Mouse (Mus musculus) embryonic facial prominence, embryonic 10.5 days (tissue): ENCODE data around the gene Pou1f1. TPM values are rescaled to one million over a fixed set of nuclear protein-coding genes. Genes with fewer than 3 reads are reported as not detected.

Experiments
- DNase-seq: peaks from one replicate; pipeline ENCODE4 v3.0.0-alpha.2; 2017; ENCODE audit warnings: low spot score
- H3K27ac ChIP-seq: fragments of 300-500 bp; sonication (generic); replicated peaks from 2 replicates; pipeline ENCODE4 v1.5.1; 2016; ENCODE audit warnings: mild to moderate bottlenecking
- H3K27me3 ChIP-seq: fragments of 300-500 bp; sonication (generic); replicated peaks from 2 replicates; pipeline ENCODE4 v1.6.1; 2016; ENCODE audit warnings: low read depth, mild to moderate bottlenecking; ENCODE audit not compliant: poor library complexity, severe bottlenecking
- H3K36me3 ChIP-seq: fragments of 300-500 bp; sonication (generic); replicated peaks from 2 replicates; pipeline ENCODE4 v1.6.1; 2016; ENCODE audit warnings: mild to moderate bottlenecking, moderate library complexity
- H3K4me1 ChIP-seq: fragments of 300-500 bp; sonication (generic); 2 replicates; pipeline ENCODE4 v1.6.1; 2016
- H3K4me3 ChIP-seq: fragments of 300-500 bp; sonication (generic); 2 replicates; pipeline ENCODE4 v1.5.1; 2016; ENCODE audit warnings: mild to moderate bottlenecking, moderate library complexity
- H3K9me3 ChIP-seq: fragments of 300-500 bp; sonication (generic); 2 replicates; pipeline ENCODE4 v1.6.1; 2016; ENCODE audit warnings: mild to moderate bottlenecking
- WGBS: fragments of 180-500 bp; shearing (Covaris S2); methylation state at CpG from one replicate; pipeline ENCODE4 v1.1.7; 2016; 5-methylcytosine and 5-hydroxymethylcytosine counted together
- polyA plus RNA-seq: library from polyadenylated mRNA; unstranded; fragments of >200 nt; fragmentation: Nextera tagmentation; extraction: Ambion mirVana; gene quantifications from 2 replicates; pipeline ENCODE4 v1.2.1, GENCODE M21; 2016

Pou1f1 gene
- polyA plus RNA-seq, 1 experiment from 2014 or later = not detected

DNA sequence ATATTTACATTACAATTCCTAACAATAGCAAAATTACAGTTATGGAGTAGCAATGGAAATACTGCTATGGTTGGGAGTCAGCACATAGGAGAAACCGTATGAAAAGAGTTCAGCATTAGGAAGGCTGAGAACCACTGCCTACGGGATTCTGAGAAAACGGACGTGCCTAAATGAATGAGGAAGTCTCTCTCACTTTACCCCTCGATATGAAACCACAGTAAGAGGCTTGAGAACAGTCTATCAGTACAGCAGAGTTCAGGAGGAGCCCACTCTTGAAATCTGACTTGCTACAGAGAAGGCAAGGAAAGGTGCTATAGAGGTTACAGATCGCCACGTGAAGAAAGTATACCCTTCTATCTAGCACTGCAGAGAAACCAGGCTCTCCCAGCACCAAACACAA, 28.6 kb downstream of the Pou1f1 start:
- WGBS = 89% methylated on average over 7 of the region's 7 CpGs
- peaks cover 11% of the 10 kb centered on the region for H3K36me3 ChIP-seq
- no peak overlapping the region for H3K27ac ChIP-seq
- H3K4me3 ChIP-seq = no peak overlapping the region
- no peaks in the 10 kb centered on the region for H3K27me3 ChIP-seq
- H3K9me3 ChIP-seq = no peaks in the 10 kb centered on the region
- no peaks in the 10 kb centered on the region; the same call in 1 of the 2 replicates for H3K4me1 ChIP-seq
- DNase-seq = no peak

GRCm38 (mm10) chr16:65550814-65551213, 30.5 kb downstream of the Pou1f1 start:
- Histone ChIP-seq H3K27ac (no peak overlapping the region), H3K4me3 (no peak overlapping the region), H3K4me1 (no peaks in the 10 kb centered on the region; the same call in 1 of the 2 replicates), H3K36me3 (0 out of 2 replicates have a peak, but pooled peaks cover 3% of the 10 kb centered on the region), H3K27me3 (no peaks in the 10 kb centered on the region), H3K9me3 (no peaks in the 10 kb centered on the region)
- WGBS = 69% methylated on average over 13 of the region's 13 CpGs
- DNase-seq = no peak

GRCm38 (mm10) chr16:65554267-65554666, 34.0 kb downstream of the Pou1f1 start:
- Histone ChIP-seq H3K27ac (no peak overlapping the region), H3K4me1 (no peaks in the 10 kb centered on the region; the same call in 1 of the 2 replicates), H3K4me3 (no peak overlapping the region), H3K27me3 (no peaks in the 10 kb centered on the region), H3K9me3 (no peaks in the 10 kb centered on the region), H3K36me3 (peaks cover 3% of the 10 kb centered on the region; the same call in 1 of the 2 replicates)
- 71% methylated on average over 5 of the region's 5 CpGs for WGBS
- no peak for DNase-seq

DNA sequence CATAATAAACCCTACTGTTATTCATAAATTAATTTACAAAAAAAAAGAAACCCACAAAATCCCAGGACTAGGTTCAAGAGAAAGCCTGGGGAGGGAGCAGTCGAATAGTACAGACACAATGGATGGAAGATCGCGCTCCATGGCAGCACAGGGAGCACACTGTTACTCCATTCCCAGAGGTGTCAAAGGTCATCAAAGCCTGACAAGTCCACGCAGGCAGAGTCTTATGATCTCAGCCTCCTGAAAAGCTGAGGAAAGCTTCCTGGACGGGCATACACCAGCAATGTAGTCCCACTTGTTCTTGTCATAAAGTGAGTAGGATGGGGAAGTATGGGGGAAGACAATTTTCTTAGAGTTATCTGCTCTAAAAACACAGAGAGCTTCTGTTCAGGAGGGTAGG, 37.1 kb downstream of the Pou1f1 start:
- 53% methylated on average over 5 of the region's 5 CpGs for WGBS
- Histone ChIP-seq H3K4me3 (no peak overlapping the region), H3K4me1 (peaks cover 8% of the 10 kb centered on the region), H3K36me3 (no peaks in the 10 kb centered on the region; the same call in 1 of the 2 replicates), H3K9me3 (no peaks in the 10 kb centered on the region), H3K27ac (no peak overlapping the region), H3K27me3 (no peaks in the 10 kb centered on the region)
- DNase-seq = no peak

DNA sequence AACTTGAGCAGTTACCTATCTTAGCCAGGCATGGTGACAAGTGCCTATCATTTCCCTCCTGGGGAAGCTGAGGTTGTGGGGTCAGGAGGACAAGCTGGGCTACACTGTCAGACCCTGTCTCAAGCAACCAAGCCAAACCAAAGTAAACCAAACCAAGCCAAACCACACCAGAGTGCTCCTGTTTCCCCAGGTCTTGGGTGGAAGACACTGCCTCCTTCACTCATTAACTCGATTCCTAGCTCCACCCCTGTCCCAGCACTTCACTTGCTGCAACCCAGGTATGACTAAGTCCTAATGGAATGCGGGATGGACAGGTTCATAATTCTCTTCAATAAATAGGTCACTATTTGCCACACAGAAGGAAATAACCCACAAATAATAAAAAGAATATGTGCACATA, 39.3 kb downstream of the Pou1f1 start:
- Histone ChIP-seq H3K4me1 (peaks cover 12% of the 10 kb centered on the region), H3K4me3 (no peak overlapping the region), H3K27ac (no peak overlapping the region), H3K27me3 (no peaks in the 10 kb centered on the region), H3K36me3 (no peaks in the 10 kb centered on the region; the same call in 1 of the 2 replicates), H3K9me3 (no peaks in the 10 kb centered on the region)
- WGBS = 95% methylated on average over 2 of the region's 2 CpGs
- no peak for DNase-seq

DNA sequence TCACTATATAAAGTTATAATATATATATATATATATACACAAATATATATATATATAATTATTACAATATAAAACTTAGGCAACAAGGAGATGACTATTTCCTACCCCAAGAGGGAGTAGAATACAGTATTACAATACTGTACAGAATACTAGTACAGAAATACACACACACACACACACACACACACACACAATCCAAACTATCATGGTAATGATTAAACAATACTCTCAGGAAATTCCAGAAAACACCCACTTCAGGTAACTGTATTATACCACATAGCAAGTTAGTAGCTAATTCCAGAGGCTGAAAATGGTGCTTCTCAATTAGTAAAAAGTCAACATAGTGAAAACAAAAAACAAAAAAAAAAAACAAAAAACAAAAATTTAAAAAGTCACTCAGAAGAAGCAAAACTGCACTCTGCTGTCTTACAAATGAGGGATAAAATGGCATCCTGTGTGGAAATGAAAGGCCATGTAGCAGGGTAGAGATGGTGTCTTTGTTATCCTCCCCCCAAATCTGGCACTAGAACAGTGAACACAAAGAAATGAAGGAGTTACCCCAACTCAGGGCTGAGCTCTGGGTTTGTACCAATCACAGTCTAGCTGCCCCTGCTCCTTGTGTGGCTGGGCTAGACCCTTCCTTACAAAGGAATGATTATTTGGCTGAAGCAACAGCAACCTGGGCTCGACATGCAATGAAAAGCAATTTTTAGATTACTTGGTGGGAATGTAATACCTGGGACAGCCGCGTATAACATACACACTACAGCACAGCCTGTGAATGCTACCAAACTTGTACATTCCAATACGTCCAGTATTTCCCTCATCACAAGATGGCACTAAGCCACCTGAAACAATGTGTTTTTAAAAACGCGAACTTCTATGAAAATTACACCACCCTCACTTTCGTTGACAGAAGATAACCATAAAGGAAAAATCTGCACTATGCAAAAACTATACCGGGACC, 41.0 kb downstream of the Pou1f1 start:
- 12% methylated on average over 8 of the region's 8 CpGs for WGBS
- no peaks in the 10 kb centered on the region for H3K9me3 ChIP-seq
- no peaks in the 10 kb centered on the region for H3K27me3 ChIP-seq
- DNase-seq = peak; percentile 28
- peak overlapping the region; percentile 87 for H3K27ac ChIP-seq
- H3K36me3 ChIP-seq = no peaks in the 10 kb centered on the region; the same call in 1 of the 2 replicates
- peak overlapping the region; percentile 84 for H3K4me3 ChIP-seq
- peaks cover 12% of the 10 kb centered on the region for H3K4me1 ChIP-seq

GRCm38 (mm10) chr16:65561963-65562863, 41.9 kb downstream of the Pou1f1 start, which contains the start of gene Chmp2b:
Chmp2b (minus strand) TSS chr16:65562726.
- WGBS = under 1% methylated on average over 69 of the region's 69 CpGs
- peak; percentile 88 for DNase-seq

GRCm38 (mm10) chr16:65562864-65563206, 42.5 kb downstream of the Pou1f1 start:
- Histone ChIP-seq H3K9me3 (no peaks in the 10 kb centered on the region), H3K4me1 (peaks cover 12% of the 10 kb centered on the region), H3K36me3 (no peaks in the 10 kb centered on the region; the same call in 1 of the 2 replicates), H3K27me3 (no peaks in the 10 kb centered on the region), H3K27ac (peak overlapping the region; percentile 87), H3K4me3 (peak overlapping the region; percentile 84)
- no peak for DNase-seq
- 1% methylated on average over 10 of the region's 10 CpGs for WGBS

More at GRCm38 (mm10) chr16:65561963-65562863, 41.9 kb downstream of the Pou1f1 start, which contains the start of gene Chmp2b:
- H3K4me3 ChIP-seq = peak within 1 kb of the TSS; percentile 84
- no peaks in the 10 kb centered on the region for H3K9me3 ChIP-seq
- H3K27me3 ChIP-seq = no peaks in the 10 kb centered on the region
- no peaks in the 10 kb centered on the region; the same call in 1 of the 2 replicates for H3K36me3 ChIP-seq
- H3K27ac ChIP-seq = peak within 1 kb of the TSS; percentile 87
- peaks cover 12% of the 10 kb centered on the region for H3K4me1 ChIP-seq

GRCm38 (mm10) chr16:65564306-65564705, 44.0 kb downstream of the Pou1f1 start:
- H3K4me1 ChIP-seq = peaks cover 12% of the 10 kb centered on the region
- no peak for DNase-seq
- H3K36me3 ChIP-seq = no peaks in the 10 kb centered on the region
- H3K27me3 ChIP-seq = no peaks in the 10 kb centered on the region
- WGBS = 88% methylated on average over 8 of the region's 8 CpGs
- H3K4me3 ChIP-seq = no peak overlapping the region
- no peak overlapping the region for H3K27ac ChIP-seq
- no peaks in the 10 kb centered on the region for H3K9me3 ChIP-seq

DNA sequence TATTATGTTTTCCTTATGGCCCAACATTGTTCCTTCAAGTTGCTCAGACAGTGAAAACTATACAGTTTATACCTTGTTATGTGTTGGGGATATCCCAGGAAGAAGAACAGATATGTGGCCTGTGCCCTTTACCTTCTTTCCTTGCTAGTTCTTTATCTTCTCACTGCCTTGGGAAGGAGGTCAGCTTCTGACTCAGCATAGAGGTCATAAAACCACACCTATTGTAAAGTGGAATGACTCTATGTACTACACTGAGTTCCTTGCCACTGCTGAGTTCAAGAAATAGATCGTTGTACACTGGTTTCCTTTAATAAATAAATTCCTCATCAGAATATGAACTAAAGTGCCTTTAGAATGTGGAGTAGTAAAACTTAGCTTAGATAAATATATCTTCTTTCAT, 44.6 kb downstream of the Pou1f1 start:
- H3K9me3 ChIP-seq = no peaks in the 10 kb centered on the region
- peaks cover 12% of the 10 kb centered on the region for H3K4me1 ChIP-seq
- no peak overlapping the region for H3K4me3 ChIP-seq
- H3K36me3 ChIP-seq = no peaks in the 10 kb centered on the region
- no peaks in the 10 kb centered on the region for H3K27me3 ChIP-seq
- WGBS = 88% methylated on average over 1 of the region's 1 CpGs
- no peak overlapping the region for H3K27ac ChIP-seq
- no peak for DNase-seq

DNA sequence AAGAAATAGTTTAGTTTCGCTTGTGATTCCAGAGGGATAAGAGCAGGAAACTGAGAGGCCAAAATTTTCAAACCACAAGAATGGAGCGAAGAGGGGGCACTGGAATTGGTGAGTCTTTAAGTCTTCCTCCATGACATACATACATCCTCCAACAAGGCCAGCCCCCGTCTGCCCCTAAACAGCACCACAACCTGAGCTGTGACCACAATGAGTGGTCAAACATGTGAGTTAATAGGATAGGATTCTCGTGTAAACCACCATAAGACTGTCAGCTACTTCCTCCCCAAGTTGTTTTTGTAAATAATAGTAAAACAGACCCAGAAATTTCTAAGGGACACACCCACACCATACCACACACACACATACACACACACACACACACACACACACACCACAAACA, 48.5 kb downstream of the Pou1f1 start:
- H3K27ac ChIP-seq = no peak overlapping the region
- no peaks in the 10 kb centered on the region for H3K27me3 ChIP-seq
- no peaks in the 10 kb centered on the region for H3K9me3 ChIP-seq
- H3K4me3 ChIP-seq = no peak overlapping the region
- no peak for DNase-seq
- no peaks in the 10 kb centered on the region for H3K4me1 ChIP-seq
- H3K36me3 ChIP-seq = no peaks in the 10 kb centered on the region
- WGBS = 84% methylated on average over 4 of the region's 4 CpGs

GRCm38 (mm10) chr16:65577298-65578029, 57.2 kb downstream of the Pou1f1 start:
- Histone ChIP-seq H3K27ac (no peak overlapping the region), H3K27me3 (no peaks in the 10 kb centered on the region), H3K9me3 (no peaks in the 10 kb centered on the region), H3K36me3 (no peaks in the 10 kb centered on the region), H3K4me3 (no peak overlapping the region), H3K4me1 (no peaks in the 10 kb centered on the region)
- whole genome bisulfite sequencing = 56% methylated on average over 6 of the region's 6 CpGs
- no peak for DNase-seq
